Mouse (Mus musculus) olfactory bulb, adult 2 months (tissue): Measurements from ENCODE around the gene Cdc40.

ENCODE experiments used
- CTCF ChIP-seq: fragments of 200-500 bp; IDR thresholded peaks from 2 replicates; pipeline ENCODE4 v1.5.1; 2012; ENCODE audit warnings: low read depth, mild to moderate bottlenecking, low read length, moderate library complexity; ENCODE audit not compliant: insufficient read depth
- POLR2A ChIP-seq: fragments of 200-500 bp; IDR thresholded peaks from 2 replicates; pipeline ENCODE4 v1.6.1; 2012; ENCODE audit warnings: mild to moderate bottlenecking, low read depth, low read length, moderate library complexity; ENCODE audit not compliant: insufficient read depth

DNA sequence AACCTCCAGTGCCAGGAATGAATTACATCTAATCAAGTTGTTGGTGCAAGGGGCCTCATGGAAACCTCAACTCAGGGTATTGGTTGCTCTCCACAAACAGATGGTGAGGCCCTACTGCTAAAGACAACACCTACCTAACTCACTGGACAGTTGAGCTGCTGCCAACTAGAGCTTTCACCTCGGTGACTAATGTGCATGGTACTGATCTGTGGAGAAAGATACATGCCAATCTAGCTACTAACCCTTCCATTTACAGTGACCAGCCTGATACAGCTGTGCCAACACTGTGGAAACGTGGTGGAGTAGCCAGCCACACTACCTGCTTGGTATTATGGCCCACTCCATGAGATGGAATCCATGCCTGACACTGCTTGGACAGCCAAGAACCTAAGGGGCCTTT lies 11.1 kb downstream of the Cdc40 start:
- TF ChIP-seq POLR2A (no peak), CTCF (no peak)
